ENCODE assay signal across 9 mouse cellular contexts in genomic region chr6:145450628-145451403, GRCm38 (mm10).
DNase-seq lines count a peak whose midpoint lies in the region; ATAC-seq lines count a peak whose summit lies in the region.
"Had no signal": no experiment of that assay in that cellular context is flagged by ENCODE, and none has a peak within 500 bp of the region (broad histone marks: within the 10 kb centered on the region; RNA-seq: fewer than 3 reads in every experiment).

No protein-coding gene starts in this region.

- intact Hi-C loops in heart, postnatal 10 days (cut with DNase I): no loop called here

- ATAC-seq in monocyte, adult 5-6 weeks (replicated peaks; ENCODE audit: insufficient number of reproducible peaks, low FRiP score, low TSS enrichment, poor library complexity, severe bottlenecking): no peak

- peak; percentile 43 for DNase-seq in kidney, postnatal 10 days
- DNase-seq in kidney, postnatal 36 days: no peak
- peak; percentile 21 to 79 for DNase-seq in frontal cortex, adult 2 months (ENCODE audit: extremely low spot score in 1 of 2, low spot score in 1 of 2)
- peak; percentile 57 to 66 for DNase-seq in heart, postnatal 10 days
- peak; percentile 50 for DNase-seq in lung, postnatal 10 days
- no peak for DNase-seq in cerebellum, adult 11 months
- no peak for DNase-seq in thymus, postnatal 10 days (ENCODE audit: low spot score in 2 of 2)
- DNase-seq: liver, embryonic 13.5 days had no signal

Comparison
In these comparisons a context has a peak if more than half of its experiments do, and no peak if none do; other contexts are left out.
1. DNase-seq: peak in kidney, postnatal 10 days (single experiment), frontal cortex, adult 2 months (2 of 2), heart, postnatal 10 days (2 of 2) and lung, postnatal 10 days (single experiment); none in kidney, postnatal 36 days (0 of 2), cerebellum, adult 11 months (single experiment) and thymus, postnatal 10 days (0 of 2).